Mouse (Mus musculus): ENCODE measurements at regions not wholly inside any gene's neighbourhood (a gene's known extent, or its start where the extent isn't known, plus 50 kb on each side); places are given as distances from the start of the nearest gene placed in this dataset.

DNA sequence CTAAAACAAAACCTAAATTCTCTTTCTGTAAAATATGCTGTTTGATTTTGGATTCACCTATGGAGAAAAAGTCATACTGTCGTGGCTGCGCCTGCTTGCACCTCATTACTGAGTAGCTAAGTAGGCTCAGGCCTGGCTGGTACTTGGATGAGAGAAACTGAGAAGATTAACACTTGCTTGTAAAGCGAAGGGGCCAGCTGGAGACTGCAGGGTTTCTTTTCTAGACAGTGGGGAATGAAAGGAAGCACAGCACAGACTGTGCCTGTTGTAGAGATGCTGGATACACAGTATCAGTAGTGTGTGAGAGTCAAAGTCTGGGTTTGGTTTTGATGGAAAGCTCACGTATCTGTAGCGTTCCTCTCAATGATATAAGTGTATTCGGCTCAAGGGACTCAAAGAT lies 123.5 kb downstream of the Ackr3 start:
- no peaks in the 10 kb centered on the region for H3K36me3 ChIP-seq (ENCODE audit: control insufficient read depth)
- H3K27me3 ChIP-seq (ENCODE audit: control insufficient read depth): no peaks in the 10 kb centered on the region
- H3K4me1 ChIP-seq (ENCODE audit: control insufficient read depth): no peaks in the 10 kb centered on the region
- TF ChIP-seq GATA1 (IDR thresholded peaks at IDR 0.05; ENCODE audit: low read length): no peak
- no peak for TF ChIP-seq TAL1 (IDR thresholded peaks at IDR 0.05; ENCODE audit: low read length)
- H3K9me3 ChIP-seq (ENCODE audit: control insufficient read depth, low read length): no peaks in the 10 kb centered on the region
- no peak overlapping the region for H3K4me3 ChIP-seq (replicated peaks)

DNA sequence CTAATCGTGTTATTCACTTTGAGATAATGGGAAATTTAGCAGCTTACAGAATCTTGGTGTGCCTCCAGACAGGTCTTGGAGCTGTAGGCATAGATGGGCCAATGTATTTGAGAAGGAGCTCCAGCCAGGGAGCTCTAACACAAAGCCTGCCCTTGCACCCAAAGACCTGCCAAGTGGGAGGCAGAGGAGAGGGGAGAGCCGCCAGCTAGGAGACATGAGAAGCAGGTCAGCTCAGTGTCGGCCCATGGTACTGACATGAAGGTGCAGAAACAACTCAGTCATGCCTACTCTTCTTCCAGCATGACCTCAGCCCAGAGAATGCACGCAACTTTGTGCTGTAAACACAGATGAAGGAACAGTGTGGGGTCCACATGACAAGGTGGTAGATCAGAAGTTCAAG lies 128.8 kb downstream of the Ackr3 start:
- TF ChIP-seq TAL1 (IDR thresholded peaks at IDR 0.05; ENCODE audit: low read length): no peak
- H3K9me3 ChIP-seq (ENCODE audit: control insufficient read depth, low read length): no peaks in the 10 kb centered on the region
- H3K4me1 ChIP-seq (ENCODE audit: control insufficient read depth): no peaks in the 10 kb centered on the region
- H3K27me3 ChIP-seq (ENCODE audit: control insufficient read depth): no peaks in the 10 kb centered on the region
- no peaks in the 10 kb centered on the region for H3K36me3 ChIP-seq (ENCODE audit: control insufficient read depth)
- no peak overlapping the region for H3K4me3 ChIP-seq (replicated peaks)

DNA sequence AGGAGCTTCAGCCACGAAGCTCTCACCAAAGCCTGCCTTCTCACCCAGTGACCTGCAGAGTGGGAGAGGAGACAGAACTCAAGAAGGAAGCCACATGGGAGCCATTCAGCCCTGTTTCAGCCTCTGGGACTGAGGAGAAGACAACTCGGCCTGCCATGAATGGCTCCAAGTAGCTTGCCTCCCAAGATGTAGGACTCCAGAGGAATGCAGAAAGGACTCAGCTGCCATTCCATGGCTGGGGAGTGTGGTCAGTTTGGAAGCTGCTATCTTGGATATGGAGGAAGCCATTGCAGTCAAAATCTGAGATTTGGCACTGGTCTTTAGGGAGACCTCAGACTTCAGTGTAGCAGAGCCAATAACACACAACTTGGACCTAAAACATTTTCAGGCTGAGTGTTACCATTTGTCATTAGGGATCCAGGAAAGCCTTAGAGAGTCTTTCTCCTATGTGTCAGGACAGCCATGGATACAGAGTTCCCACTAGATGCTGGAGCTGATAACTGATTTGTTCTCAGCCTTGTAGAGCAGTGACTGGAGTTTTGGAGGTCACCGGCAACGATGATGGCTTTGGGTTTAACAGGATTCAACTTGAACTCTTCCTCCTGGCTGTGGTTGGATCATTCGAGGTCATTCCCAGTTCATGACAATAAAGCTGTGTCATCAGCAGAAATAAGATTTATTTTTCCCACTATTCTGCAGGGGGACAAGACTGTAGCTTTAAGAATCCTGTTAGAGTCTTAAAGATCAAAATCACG lies 130.1 kb downstream of the Ackr3 start:
- Histone ChIP-seq H3K36me3 (ENCODE audit: control insufficient read depth) (no peaks in the 10 kb centered on the region), H3K4me1 (ENCODE audit: control insufficient read depth) (no peaks in the 10 kb centered on the region), H3K9me3 (ENCODE audit: control insufficient read depth, low read length) (no peaks in the 10 kb centered on the region), H3K4me3 (replicated peaks) (no peak overlapping the region), H3K27me3 (ENCODE audit: control insufficient read depth) (no peaks in the 10 kb centered on the region)
- TF ChIP-seq TAL1 (IDR thresholded peaks at IDR 0.05; ENCODE audit: low read length) (no peak), GATA1 (IDR thresholded peaks at IDR 0.05; ENCODE audit: low read length) (no peak)

DNA sequence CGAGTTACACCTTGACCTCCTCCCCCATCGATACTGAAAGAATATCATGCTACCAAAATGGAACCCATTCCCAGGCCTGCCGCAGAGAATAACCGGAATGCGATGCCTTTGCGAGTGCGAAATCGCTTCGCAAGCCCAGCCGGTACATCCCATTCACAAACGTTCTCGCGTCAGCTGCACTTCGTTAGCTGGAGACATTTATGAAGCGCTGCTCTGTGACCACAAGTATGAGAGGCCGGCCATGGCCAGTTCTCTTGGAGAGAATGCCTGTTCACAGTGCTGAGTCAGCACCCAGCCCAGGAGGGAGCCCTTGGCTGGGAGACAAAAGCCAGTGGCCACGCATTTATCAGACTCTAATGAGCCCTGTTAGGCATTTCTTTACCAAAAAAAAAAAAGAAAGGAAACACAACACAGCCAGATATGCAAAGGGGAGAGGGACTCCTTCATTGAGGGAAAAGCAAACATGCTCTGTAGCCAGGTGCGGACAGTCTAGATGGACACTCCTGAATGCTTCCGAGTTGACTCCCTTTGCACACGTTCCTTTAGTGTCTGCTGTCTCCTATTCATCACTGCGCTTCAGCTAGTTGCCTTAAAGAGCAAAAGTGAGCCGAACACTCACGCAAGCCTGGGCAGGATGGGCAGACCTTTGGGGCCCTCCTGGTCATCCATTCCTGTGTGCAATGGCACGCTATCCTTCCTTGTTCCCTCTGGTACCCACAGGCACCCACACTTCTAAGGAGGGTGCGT lies 131.4 kb downstream of the Ackr3 start:
- Histone ChIP-seq H3K27me3 (ENCODE audit: control insufficient read depth) (no peaks in the 10 kb centered on the region), H3K9me3 (ENCODE audit: control insufficient read depth, low read length) (no peaks in the 10 kb centered on the region), H3K4me3 (replicated peaks) (no peak overlapping the region), H3K4me1 (ENCODE audit: control insufficient read depth) (no peaks in the 10 kb centered on the region), H3K36me3 (ENCODE audit: control insufficient read depth) (no peaks in the 10 kb centered on the region)
- TF ChIP-seq TAL1 (IDR thresholded peaks at IDR 0.05; ENCODE audit: low read length) (no peak), GATA1 (IDR thresholded peaks at IDR 0.05; ENCODE audit: low read length) (no peak)

DNA sequence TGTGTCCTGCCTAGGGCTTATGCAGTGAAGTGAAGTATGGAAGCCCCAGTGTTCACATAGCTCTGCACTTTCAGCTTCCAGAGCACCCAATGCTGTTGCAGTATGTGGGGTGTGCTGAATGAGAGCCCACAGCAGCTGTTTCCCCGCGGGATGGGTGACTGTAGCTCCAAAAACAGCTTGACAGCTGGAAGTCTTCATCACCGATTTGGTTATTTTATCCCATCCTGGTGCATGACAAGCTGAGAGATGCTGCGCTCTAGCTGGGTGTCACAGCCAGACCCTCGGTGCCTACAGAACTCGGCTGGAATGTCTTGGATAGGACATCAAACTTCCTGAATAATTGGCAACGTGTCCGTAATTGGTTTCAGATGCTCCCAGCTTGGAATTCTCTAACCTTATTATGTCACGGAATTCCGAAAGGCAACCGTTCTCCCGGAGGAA lies 134.1 kb downstream of the Ackr3 start:
- Histone ChIP-seq H3K4me1 (ENCODE audit: control insufficient read depth) (no peaks in the 10 kb centered on the region), H3K9me3 (ENCODE audit: control insufficient read depth, low read length) (no peaks in the 10 kb centered on the region), H3K4me3 (replicated peaks) (no peak overlapping the region), H3K36me3 (ENCODE audit: control insufficient read depth) (no peaks in the 10 kb centered on the region), H3K27me3 (ENCODE audit: control insufficient read depth) (no peaks in the 10 kb centered on the region)
- no peak for TF ChIP-seq GATA1 (IDR thresholded peaks at IDR 0.05; ENCODE audit: low read length)
- TF ChIP-seq TAL1 (IDR thresholded peaks at IDR 0.05; ENCODE audit: low read length): no peak

DNA sequence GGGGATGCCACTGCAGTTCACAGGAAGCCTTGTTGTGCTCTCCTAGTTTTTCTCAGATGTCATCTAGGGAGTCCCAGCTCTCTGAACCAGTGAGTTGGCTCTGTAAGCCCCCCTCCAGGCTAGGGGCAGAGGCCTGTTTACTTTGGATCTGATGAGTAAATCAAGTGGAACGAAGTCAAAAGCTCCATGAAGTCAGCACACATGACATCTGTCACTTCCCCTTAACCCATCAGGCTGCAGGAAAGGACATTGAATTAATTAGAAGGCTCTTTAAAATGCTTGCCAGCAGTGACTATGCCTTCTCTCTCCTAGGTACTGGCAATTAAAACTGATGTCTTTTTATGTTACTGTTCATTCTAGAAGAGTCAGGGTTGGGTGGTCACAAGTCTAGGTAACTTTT lies 138.6 kb downstream of the Ackr3 start:
- Histone ChIP-seq H3K36me3 (ENCODE audit: control insufficient read depth) (no peaks in the 10 kb centered on the region), H3K27me3 (ENCODE audit: control insufficient read depth) (no peaks in the 10 kb centered on the region), H3K9me3 (ENCODE audit: control insufficient read depth, low read length) (no peaks in the 10 kb centered on the region), H3K4me3 (replicated peaks) (no peak overlapping the region), H3K4me1 (ENCODE audit: control insufficient read depth) (no peaks in the 10 kb centered on the region)
- TF ChIP-seq TAL1 (IDR thresholded peaks at IDR 0.05; ENCODE audit: low read length): no peak
- TF ChIP-seq GATA1 (IDR thresholded peaks at IDR 0.05; ENCODE audit: low read length): no peak

DNA sequence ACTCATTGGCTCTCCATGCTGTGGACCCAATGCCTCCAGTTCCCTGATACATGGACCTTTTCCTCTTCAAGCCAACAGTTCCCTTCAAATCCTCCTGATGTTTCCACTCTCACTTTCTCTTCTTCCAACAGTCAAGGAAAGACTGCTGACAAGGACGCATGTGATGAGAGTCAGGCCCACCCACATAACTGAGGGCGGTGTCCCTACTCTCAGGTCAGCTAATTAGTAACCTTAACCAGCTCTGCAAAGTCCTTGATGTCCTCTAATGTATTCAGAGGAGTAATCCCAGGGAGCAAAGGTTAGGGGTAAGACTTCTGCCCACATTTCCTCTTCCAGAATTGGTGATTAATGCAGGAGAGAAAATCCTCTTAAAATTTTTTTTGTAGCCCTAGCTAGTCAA lies 139.7 kb downstream of the Ackr3 start:
- Histone ChIP-seq H3K4me1 (ENCODE audit: control insufficient read depth) (no peaks in the 10 kb centered on the region), H3K27me3 (ENCODE audit: control insufficient read depth) (no peaks in the 10 kb centered on the region), H3K4me3 (replicated peaks) (no peak overlapping the region), H3K9me3 (ENCODE audit: control insufficient read depth, low read length) (no peaks in the 10 kb centered on the region), H3K36me3 (ENCODE audit: control insufficient read depth) (no peaks in the 10 kb centered on the region)
- TF ChIP-seq TAL1 (IDR thresholded peaks at IDR 0.05; ENCODE audit: low read length) (no peak), GATA1 (IDR thresholded peaks at IDR 0.05; ENCODE audit: low read length) (no peak)

DNA sequence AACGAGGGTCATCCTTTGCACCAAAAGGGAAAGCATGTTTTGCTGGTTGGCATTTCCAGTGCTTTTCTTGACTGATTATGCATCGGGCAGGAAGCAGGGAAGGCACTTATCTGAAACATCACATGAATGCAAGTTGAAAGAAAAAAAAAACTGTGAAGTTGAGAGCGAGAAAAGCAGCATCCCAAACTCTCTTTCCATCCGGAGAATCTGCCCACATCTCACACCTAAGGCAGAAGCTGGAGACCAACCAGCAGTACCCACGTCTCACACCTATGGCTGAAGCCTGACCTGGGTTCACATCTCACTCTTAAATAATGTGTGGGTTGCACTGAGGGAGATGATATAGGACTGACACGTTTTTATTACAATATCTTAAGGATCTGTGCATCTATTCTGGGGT lies 143.3 kb downstream of the Ackr3 start:
- H3K9me3 ChIP-seq (ENCODE audit: control insufficient read depth, low read length): no peaks in the 10 kb centered on the region
- no peaks in the 10 kb centered on the region for H3K36me3 ChIP-seq (ENCODE audit: control insufficient read depth)
- TF ChIP-seq GATA1 (IDR thresholded peaks at IDR 0.05; ENCODE audit: low read length) (no peak), TAL1 (IDR thresholded peaks at IDR 0.05; ENCODE audit: low read length) (no peak)
- no peak overlapping the region for H3K4me3 ChIP-seq (replicated peaks)
- H3K27me3 ChIP-seq (ENCODE audit: control insufficient read depth): no peaks in the 10 kb centered on the region
- no peaks in the 10 kb centered on the region for H3K4me1 ChIP-seq (ENCODE audit: control insufficient read depth)

DNA sequence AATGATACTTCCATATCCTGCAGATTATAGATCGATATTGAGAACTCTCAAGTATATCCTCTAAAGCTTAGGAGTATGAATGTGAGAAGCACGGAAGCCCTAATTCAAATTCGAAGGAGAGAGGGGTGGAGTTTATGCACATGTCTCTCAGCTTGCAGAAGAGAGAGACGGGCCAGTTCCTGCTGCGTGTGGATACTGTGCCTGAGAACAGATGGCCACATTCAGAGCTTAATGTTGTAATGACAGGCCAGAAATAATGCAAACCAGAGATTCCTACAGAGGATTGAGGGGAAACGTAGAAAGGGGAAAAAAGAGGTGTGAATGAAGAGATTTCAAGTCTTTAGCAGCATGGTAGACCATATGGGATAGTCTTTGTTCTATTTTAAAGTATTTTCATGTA lies 145.8 kb downstream of the Ackr3 start:
- Histone ChIP-seq H3K27me3 (ENCODE audit: control insufficient read depth) (no peaks in the 10 kb centered on the region), H3K36me3 (ENCODE audit: control insufficient read depth) (no peaks in the 10 kb centered on the region), H3K4me1 (ENCODE audit: control insufficient read depth) (no peaks in the 10 kb centered on the region), H3K9me3 (ENCODE audit: control insufficient read depth, low read length) (no peaks in the 10 kb centered on the region), H3K4me3 (replicated peaks) (no peak overlapping the region)
- TF ChIP-seq TAL1 (IDR thresholded peaks at IDR 0.05; ENCODE audit: low read length) (no peak), GATA1 (IDR thresholded peaks at IDR 0.05; ENCODE audit: low read length) (no peak)

Data from erythroblast, embryonic 14.5 days (primary cell).